Mouse (Mus musculus) ES-E14 (cell line): Measurements from ENCODE around the gene Slc9a8.

ENCODE experiments used
- CHD2 ChIP-seq: IDR thresholded peaks from 2 replicates; pipeline ENCODE4 v1.6.1; 2014; ENCODE audit warnings: mild to moderate bottlenecking, low read depth, low read length, inconsistent platforms
- HCFC1 ChIP-seq: IDR thresholded peaks from 2 replicates; pipeline ENCODE4 v1.6.1; 2012; ENCODE audit warnings: low read length, inconsistent platforms, borderline replicate concordance; ENCODE audit not compliant: insufficient read depth
- MAFK ChIP-seq: IDR thresholded peaks from 2 replicates; pipeline ENCODE4 v1.6.1; 2014; ENCODE audit warnings: mild to moderate bottlenecking, low read depth, low read length, inconsistent platforms; ENCODE audit not compliant: insufficient read depth

GRCm38 (mm10) chr2:167506546-167507260 is 85.2 kb downstream of the Slc9a8 start:
- no peak for TF ChIP-seq HCFC1
- TF ChIP-seq CHD2 = no peak
- no peak for TF ChIP-seq MAFK
